Mouse (Mus musculus) forebrain, embryonic 16.5 days (tissue): Measurements from ENCODE around the gene Alyref. TPM values are rescaled to one million over a fixed set of nuclear protein-coding genes. Genes with fewer than 3 reads are reported as not detected.

Experiments used
- ATAC-seq: fragments of 200-750 bp; cut with Nextera tagmentation; 2 replicates; pipeline ENCODE4 v1.8.0; 2017; ENCODE audit warnings: mild to moderate bottlenecking, moderate library complexity
- H3K27ac ChIP-seq: fragments of 300-500 bp; sonication (generic); 2 replicates; pipeline ENCODE4 v1.5.1; 2014; ENCODE audit warnings: low read length, control low read depth
- H3K27me3 ChIP-seq: fragments of 300-500 bp; sonication (generic); replicated peaks from 2 replicates; pipeline ENCODE4 v1.6.1; 2014; ENCODE audit warnings: low read length; ENCODE audit not compliant: control insufficient read depth, insufficient read depth
- H3K36me3 ChIP-seq: fragments of 300-500 bp; sonication (generic); 2 replicates; pipeline ENCODE4 v1.6.1; 2014; ENCODE audit not compliant: control insufficient read depth, insufficient read depth
- H3K4me1 ChIP-seq: fragments of 300-500 bp; sonication (generic); replicated peaks from 2 replicates; pipeline ENCODE4 v1.6.1; 2014; ENCODE audit warnings: low read length; ENCODE audit not compliant: control insufficient read depth, insufficient read depth
- H3K4me2 ChIP-seq: fragments of 300-500 bp; sonication (generic); 2 replicates; pipeline ENCODE4 v1.6.1; 2014; ENCODE audit warnings: mild to moderate bottlenecking, low read length, control low read depth
- H3K4me3 ChIP-seq: fragments of 300-500 bp; sonication (generic); replicated peaks from 2 replicates; pipeline ENCODE4 v1.5.1; 2014; ENCODE audit warnings: mild to moderate bottlenecking, low read length, control low read depth
- H3K9ac ChIP-seq: fragments of 300-500 bp; sonication (generic); replicated peaks from 2 replicates; pipeline ENCODE4 v1.6.1; 2014; ENCODE audit warnings: low read depth, low read length, control low read depth
- H3K9me3 ChIP-seq: fragments of 300-500 bp; sonication (generic); 2 replicates; pipeline ENCODE4 v1.6.1; 2016; ENCODE audit warnings: low read length; ENCODE audit not compliant: control insufficient read depth
- WGBS: fragments of 180-500 bp; shearing (Covaris S2); extraction: QIAGEN DNeasy Blood & Tissue Kit; methylation state at CpG from one replicate; pipeline ENCODE4 v1.1.7; 2014; 5-methylcytosine and 5-hydroxymethylcytosine counted together
- polyA plus RNA-seq: library from polyadenylated mRNA; unstranded; fragments of >200 nt; fragmentation: Nextera tagmentation; extraction: Ambion mirVana; gene quantifications from 2 replicates; pipeline ENCODE4 v1.2.1, GENCODE M21; 2015

Gene Alyref
- polyA plus RNA-seq, 1 experiment from 2014 or later: 287 TPM

GRCm38 (mm10) chr11:120608241-120609034 is 10.3 kb upstream of the Alyref start, which contains the start of gene Npb:
Gene Npb (plus strand): TSS chr11:120608477.
- peak within 1 kb of the TSS; percentile 37 for H3K4me2 ChIP-seq
- no peak within 1 kb of the TSS for H3K27ac ChIP-seq
- H3K9me3 ChIP-seq: no peaks in the 10 kb centered on the region
- peak within 1 kb of the TSS; percentile 32 for H3K9ac ChIP-seq
- peak within 1 kb of the TSS; percentile 5; the same call in 1 of the 2 replicates for H3K4me3 ChIP-seq
- peaks cover 8% of the 10 kb centered on the region; the same call in 1 of the 2 replicates for H3K4me1 ChIP-seq
- H3K27me3 ChIP-seq: peaks cover 3% of the 10 kb centered on the region
- ATAC-seq: no peak
- peaks cover 28% of the 10 kb centered on the region for H3K36me3 ChIP-seq
- WGBS: 7% methylated on average over 45 of the region's 45 CpGs

DNA sequence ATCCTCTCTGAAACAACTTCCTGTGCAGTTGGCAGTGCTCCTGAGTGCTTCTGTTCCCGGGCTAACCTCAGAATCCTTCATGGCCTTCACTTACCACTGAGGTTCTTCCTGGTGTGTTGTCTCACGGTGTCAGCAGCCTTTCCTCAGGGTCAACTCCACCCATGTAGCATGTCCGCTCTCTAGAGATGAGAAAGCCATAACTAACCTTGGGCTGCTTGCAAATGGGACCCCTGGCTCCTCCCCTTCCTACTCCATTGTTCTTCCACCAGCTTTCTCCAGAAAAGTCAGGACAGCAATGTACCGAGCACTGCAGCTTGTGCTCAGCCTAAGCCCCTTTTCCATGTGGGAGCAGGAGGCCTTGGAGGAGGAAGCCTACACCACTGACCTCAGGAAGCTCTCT is 8.6 kb upstream of the Alyref start:
- Histone ChIP-seq H3K4me2 (no peak overlapping the region), H3K27ac (no peak overlapping the region), H3K9me3 (no peaks in the 10 kb centered on the region), H3K36me3 (peaks cover 30% of the 10 kb centered on the region), H3K4me3 (no peak overlapping the region), H3K9ac (no peak overlapping the region), H3K4me1 (peaks cover 8% of the 10 kb centered on the region; the same call in 1 of the 2 replicates), H3K27me3 (peaks cover 3% of the 10 kb centered on the region)
- ATAC-seq: no peak
- WGBS: 74% methylated on average over 4 of the region's 4 CpGs

DNA sequence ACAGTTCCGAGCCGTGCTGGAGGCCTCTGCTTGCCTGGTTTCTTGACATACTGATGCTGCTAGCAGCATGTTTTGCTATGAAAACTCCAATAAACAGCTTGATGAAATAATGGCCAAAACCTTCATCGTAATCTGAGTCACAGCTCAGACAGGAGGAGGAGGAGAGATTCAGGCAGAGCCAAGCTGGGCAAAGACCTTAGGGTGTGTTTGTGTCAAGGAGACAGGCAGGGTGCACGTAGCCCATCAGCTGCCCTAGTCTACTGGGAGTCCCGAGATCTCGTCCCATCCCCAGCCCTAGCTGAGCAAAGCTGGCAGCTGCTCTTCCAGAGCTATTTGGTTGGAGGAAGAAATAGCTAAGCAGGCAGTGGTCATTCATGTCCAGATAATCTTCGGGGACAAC is 7.5 kb upstream of the Alyref start:
- H3K9me3 ChIP-seq: no peaks in the 10 kb centered on the region
- H3K36me3 ChIP-seq: peaks cover 21% of the 10 kb centered on the region

GRCm38 (mm10) chr11:120603545-120603944 is 5.4 kb upstream of the Alyref start:
- Histone ChIP-seq H3K27me3 (no peaks in the 10 kb centered on the region), H3K4me2 (no peak overlapping the region), H3K9ac (no peak overlapping the region), H3K4me1 (peaks cover 19% of the 10 kb centered on the region), H3K36me3 (peaks cover 17% of the 10 kb centered on the region), H3K9me3 (no peaks in the 10 kb centered on the region), H3K4me3 (no peak overlapping the region), H3K27ac (no peak overlapping the region)
- no peak for ATAC-seq
- WGBS: 85% methylated on average over 2 of the region's 2 CpGs

More for the DNA sequence above, 7.5 kb upstream of the Alyref start:
- peaks cover 8% of the 10 kb centered on the region; the same call in 1 of the 2 replicates for H3K4me1 ChIP-seq
- no peak overlapping the region for H3K4me2 ChIP-seq
- no peak overlapping the region for H3K4me3 ChIP-seq
- 83% methylated on average over 7 of the region's 7 CpGs for WGBS
- no peak overlapping the region for H3K27ac ChIP-seq
- ATAC-seq: no peak
- peaks cover 3% of the 10 kb centered on the region for H3K27me3 ChIP-seq
- no peak overlapping the region for H3K9ac ChIP-seq

GRCm38 (mm10) chr11:120600716-120601115 is 2.6 kb upstream of the Alyref start:
- H3K4me2 ChIP-seq: no peak overlapping the region
- no peaks in the 10 kb centered on the region for H3K27me3 ChIP-seq
- H3K9ac ChIP-seq: no peak overlapping the region
- 95% methylated on average over 3 of the region's 3 CpGs for WGBS
- no peaks in the 10 kb centered on the region for H3K9me3 ChIP-seq
- no peak overlapping the region for H3K27ac ChIP-seq
- peaks cover 15% of the 10 kb centered on the region for H3K36me3 ChIP-seq
- no peak overlapping the region for H3K4me3 ChIP-seq
- peaks cover 25% of the 10 kb centered on the region for H3K4me1 ChIP-seq
- no peak for ATAC-seq

DNA sequence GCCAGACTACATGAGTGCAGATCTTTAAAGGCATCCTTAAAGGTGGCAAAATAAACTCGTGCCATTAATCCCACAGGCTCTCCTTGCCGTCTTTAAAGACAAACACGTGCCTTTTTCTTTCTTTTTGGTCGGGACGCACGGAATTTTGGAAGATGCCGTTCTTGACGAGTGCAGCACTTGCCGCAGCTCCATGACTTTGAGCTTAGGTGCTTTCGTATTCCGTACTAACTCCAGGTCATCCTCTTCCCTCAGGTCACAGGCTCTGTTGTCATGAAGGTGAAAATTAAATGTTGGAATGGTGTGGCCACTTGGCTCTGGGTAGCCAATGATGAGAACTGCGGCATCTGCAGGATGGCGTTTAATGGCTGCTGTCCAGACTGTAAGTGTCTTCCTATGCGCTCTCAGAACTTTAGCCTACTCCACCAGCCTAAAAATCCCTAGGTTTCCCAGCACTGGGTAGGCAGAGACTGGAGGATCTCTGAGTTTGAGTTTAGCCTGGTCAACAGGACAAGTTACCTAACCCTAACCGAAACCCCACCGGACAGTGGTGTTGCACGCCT is 905 bp upstream of the Alyref start:
- no peaks in the 10 kb centered on the region for H3K27me3 ChIP-seq
- WGBS: 46% methylated on average over 17 of the region's 17 CpGs
- no peak for ATAC-seq
- peak overlapping the region; percentile 65 for H3K9ac ChIP-seq
- peak overlapping the region; percentile 85 for H3K4me2 ChIP-seq
- peak overlapping the region; percentile 93 for H3K4me3 ChIP-seq
- H3K4me1 ChIP-seq: peaks cover 25% of the 10 kb centered on the region
- H3K36me3 ChIP-seq: peaks cover 20% of the 10 kb centered on the region
- H3K9me3 ChIP-seq: no peaks in the 10 kb centered on the region
- H3K27ac ChIP-seq: peak overlapping the region; percentile 78; the same call in 1 of the 2 replicates

DNA sequence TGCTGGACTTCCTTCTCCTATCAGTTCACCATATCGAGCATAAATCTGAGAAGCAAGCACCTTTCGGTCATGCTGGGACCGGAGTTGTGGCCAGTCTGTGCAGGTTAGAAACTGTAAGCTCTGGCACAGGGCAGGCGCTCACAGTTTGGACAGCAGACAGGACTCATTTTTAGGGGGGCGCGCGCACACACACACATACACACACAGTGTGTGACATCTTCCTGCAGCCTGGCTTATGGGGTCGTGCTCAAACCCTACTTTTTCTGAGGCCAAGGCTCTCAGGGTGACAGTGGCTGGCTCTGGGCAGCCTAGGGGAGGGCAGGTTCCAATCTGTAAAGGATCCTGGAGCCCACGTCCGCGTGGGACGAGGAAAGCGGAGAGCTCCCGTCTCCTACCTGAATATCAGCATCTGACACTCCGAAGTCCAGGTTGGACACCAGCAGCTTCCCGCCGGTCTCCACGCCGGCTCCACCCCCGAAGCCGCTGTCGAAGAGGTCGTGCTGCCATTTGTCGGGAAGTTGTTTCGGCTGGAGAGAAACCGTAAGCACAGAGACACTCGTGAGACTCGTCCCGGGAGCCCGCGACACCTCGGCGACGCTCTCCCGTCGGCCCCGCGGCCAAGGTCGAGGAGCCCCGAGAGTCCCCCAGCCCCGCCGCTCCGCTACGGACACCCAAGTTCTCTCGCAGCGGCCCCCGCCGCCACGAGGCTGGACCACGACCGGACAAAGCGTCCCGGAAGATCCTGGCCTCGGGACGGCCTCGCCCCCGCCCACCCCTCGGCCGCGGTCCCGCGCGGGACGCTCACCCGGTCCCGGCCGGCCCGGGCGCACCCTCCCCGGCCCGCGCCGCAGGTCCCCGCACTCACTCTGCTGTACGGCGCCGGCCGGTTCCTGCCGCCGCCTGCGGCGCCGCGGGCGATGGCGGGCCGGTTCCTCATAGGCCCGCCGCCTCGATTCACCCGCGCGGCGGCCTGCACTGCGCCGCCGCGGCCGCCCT is 627 bp downstream of the Alyref start:
- peak overlapping the region; percentile 94 for H3K9ac ChIP-seq
- H3K4me2 ChIP-seq: peak overlapping the region; percentile 73
- no peaks in the 10 kb centered on the region for H3K27me3 ChIP-seq
- H3K9me3 ChIP-seq: no peaks in the 10 kb centered on the region
- peak overlapping the region; percentile 77 for H3K27ac ChIP-seq
- H3K4me1 ChIP-seq: peaks cover 25% of the 10 kb centered on the region
- H3K4me3 ChIP-seq: peak overlapping the region; percentile 93
- WGBS: 4% methylated on average over 83 of the region's 99 CpGs
- ATAC-seq: peak; percentile 50
- H3K36me3 ChIP-seq: peaks cover 27% of the 10 kb centered on the region

- no peaks in the 10 kb centered on the region for H3K27me3 ChIP-seq
- 97% methylated on average over 6 of the region's 6 CpGs for WGBS
- H3K27ac ChIP-seq: no peak overlapping the region
- peaks cover 47% of the 10 kb centered on the region for H3K36me3 ChIP-seq
- no peak overlapping the region for H3K9ac ChIP-seq
- no peaks in the 10 kb centered on the region for H3K9me3 ChIP-seq
- H3K4me1 ChIP-seq: no peaks in the 10 kb centered on the region
- ATAC-seq: no peak
- no peak overlapping the region for H3K4me2 ChIP-seq
- no peak overlapping the region for H3K4me3 ChIP-seq
Measured at GRCm38 (mm10) chr11:120588531-120588930, 9.6 kb downstream of the Alyref start.

DNA sequence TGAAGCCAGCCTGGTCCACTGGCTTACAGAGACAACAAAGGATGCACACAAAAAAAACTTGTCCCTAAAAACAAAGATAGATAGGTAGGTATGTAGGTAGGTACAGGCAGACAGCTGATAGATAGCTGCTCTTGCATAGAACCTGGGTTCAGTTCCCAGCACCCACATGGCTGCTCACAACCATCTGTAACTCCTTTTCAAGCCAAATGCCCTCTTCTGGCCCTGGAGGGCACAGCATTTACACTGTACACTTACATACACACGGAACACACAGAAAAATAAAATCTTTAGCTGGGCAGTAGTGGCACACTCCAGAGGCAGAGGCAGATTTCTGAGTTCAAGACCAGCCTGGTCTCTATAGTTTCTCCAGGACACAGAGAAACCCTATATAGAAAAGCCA is 14.2 kb downstream of the Alyref start:
- ATAC-seq: no peak
- Histone ChIP-seq H3K4me1 (peaks cover 18% of the 10 kb centered on the region), H3K27ac (no peak overlapping the region), H3K36me3 (peaks cover 27% of the 10 kb centered on the region; the same call in 1 of the 2 replicates), H3K9ac (no peak overlapping the region), H3K27me3 (no peaks in the 10 kb centered on the region), H3K9me3 (no peaks in the 10 kb centered on the region), H3K4me2 (no peak overlapping the region), H3K4me3 (no peak overlapping the region)
- 89% methylated on average over 1 of the region's 1 CpGs for WGBS
